Mouse (Mus musculus) lung, embryonic 14.5 days (tissue): ENCODE results near the gene Smyd4. TPM values are rescaled to one million over a fixed set of nuclear protein-coding genes. Genes with fewer than 3 reads are reported as not detected.

Experiments used
- ATAC-seq: fragments of 200-750 bp; cut with Nextera tagmentation; 2 replicates; pipeline ENCODE4 v1.8.0; 2017; ENCODE audit warnings: mild to moderate bottlenecking, moderate TSS enrichment, moderate library complexity; ENCODE audit not compliant: insufficient read depth
- DNase-seq: peaks from one replicate; pipeline ENCODE4 v3.0.0-alpha.2; 2015
- H3K27ac ChIP-seq: fragments of 300-500 bp; sonication (generic); 2 replicates; pipeline ENCODE4 v1.5.1; 2014; ENCODE audit warnings: low read depth, mild to moderate bottlenecking, moderate library complexity
- H3K27me3 ChIP-seq: fragments of 300-500 bp; sonication (generic); 2 replicates; pipeline ENCODE4 v1.6.1; 2014; ENCODE audit warnings: low read length, control low read depth; ENCODE audit not compliant: insufficient read depth
- H3K36me3 ChIP-seq: fragments of 300-500 bp; sonication (generic); 2 replicates; pipeline ENCODE4 v1.6.1; 2014; ENCODE audit warnings: control low read depth; ENCODE audit not compliant: insufficient read depth
- H3K4me1 ChIP-seq: fragments of 300-500 bp; sonication (generic); 2 replicates; pipeline ENCODE4 v1.6.1; 2014; ENCODE audit warnings: antibody characterized with exemption, control low read depth; ENCODE audit not compliant: insufficient read depth
- H3K4me2 ChIP-seq: fragments of 300-500 bp; sonication (generic); 2 replicates; pipeline ENCODE4 v1.6.1; 2014; ENCODE audit warnings: mild to moderate bottlenecking
- H3K4me3 ChIP-seq: fragments of 300-500 bp; sonication (generic); 2 replicates; pipeline ENCODE4 v1.5.1; 2014; ENCODE audit warnings: low read depth, low read length
- H3K9ac ChIP-seq: fragments of 300-500 bp; sonication (generic); 2 replicates; pipeline ENCODE4 v1.6.1; 2014
- H3K9me3 ChIP-seq: fragments of 300-500 bp; sonication (generic); 2 replicates; pipeline ENCODE4 v1.6.1; 2016; ENCODE audit warnings: low read depth, low read length, control low read depth
- CTCF ChIP-seq: IDR thresholded peaks from 2 replicates; pipeline ENCODE4 v1.5.1; 2016; ENCODE audit warnings: antibody characterized with exemption, low read depth
- WGBS: fragments of 180-500 bp; shearing (Covaris S2); extraction: QIAGEN DNeasy Blood & Tissue Kit; methylation state at CpG from one replicate; pipeline ENCODE4 v1.1.7; 2014; 5-methylcytosine and 5-hydroxymethylcytosine counted together
- microRNA-seq: library from miRNA; unstranded; fragments of <30 nt; microRNA quantifications from one replicate; pipeline ENCODE4, GENCODE M21; 2016; ENCODE audit warnings: borderline number of aligned reads
- polyA plus RNA-seq: library from polyadenylated mRNA; unstranded; fragments of >200 nt; fragmentation: Nextera tagmentation; extraction: Ambion mirVana; gene quantifications from 2 replicates; pipeline ENCODE4 v1.2.1, GENCODE M21; 2014

Smyd4 gene
- polyA plus RNA-seq, 1 experiment from 2014 or later, result 17.3 TPM

GRCm38 (mm10) chr11:75450304-75450908, 102.2 kb downstream of the Smyd4 start:
- H3K27ac ChIP-seq, result no peak overlapping the region
- H3K9ac ChIP-seq, result no peak overlapping the region

GRCm38 (mm10) chr11:75450936-75451335, 102.7 kb downstream of the Smyd4 start:
- Histone ChIP-seq H3K9ac (no peak overlapping the region), H3K36me3 (peaks cover 20% of the 10 kb centered on the region; the same call in 1 of the 2 replicates), H3K4me3 (no peak overlapping the region)

More at GRCm38 (mm10) chr11:75450304-75450908, 102.2 kb downstream of the Smyd4 start:
- 64% methylated on average over 8 of the region's 8 CpGs for WGBS
- Histone ChIP-seq H3K27me3 (no peaks in the 10 kb centered on the region), H3K9me3 (no peaks in the 10 kb centered on the region), H3K4me3 (no peak overlapping the region), H3K36me3 (peaks cover 20% of the 10 kb centered on the region; the same call in 1 of the 2 replicates), H3K4me1 (peaks cover 6% of the 10 kb centered on the region), H3K4me2 (peak overlapping the region; percentile 23; the same call in 1 of the 2 replicates)
- no peak for TF ChIP-seq CTCF
- DNase-seq, result no peak
- ATAC-seq, result no peak

GRCm38 (mm10) chr11:75452081-75452480, 103.8 kb downstream of the Smyd4 start:
- Histone ChIP-seq H3K9ac (no peak overlapping the region), H3K4me3 (no peak overlapping the region), H3K27me3 (no peaks in the 10 kb centered on the region), H3K36me3 (peaks cover 20% of the 10 kb centered on the region; the same call in 1 of the 2 replicates), H3K9me3 (no peaks in the 10 kb centered on the region), H3K27ac (no peak overlapping the region), H3K4me2 (no peak overlapping the region), H3K4me1 (peaks cover 6% of the 10 kb centered on the region)
- ATAC-seq (no peak), DNase-seq (no peak)
- TF ChIP-seq CTCF, result no peak
- 93% methylated on average over 8 of the region's 8 CpGs for WGBS

More at GRCm38 (mm10) chr11:75450936-75451335, 102.7 kb downstream of the Smyd4 start:
- peak overlapping the region; percentile 7; the same call in 1 of the 2 replicates for H3K4me2 ChIP-seq
- H3K4me1 ChIP-seq, result peaks cover 6% of the 10 kb centered on the region
- ATAC-seq (no peak), DNase-seq (no peak)
- H3K27ac ChIP-seq, result no peak overlapping the region
- H3K27me3 ChIP-seq, result no peaks in the 10 kb centered on the region
- 83% methylated on average over 15 of the region's 15 CpGs for WGBS
- TF ChIP-seq CTCF, result no peak
- H3K9me3 ChIP-seq, result no peaks in the 10 kb centered on the region

- no peak for DNase-seq
- no peaks in the 10 kb centered on the region for H3K9me3 ChIP-seq
- no peak overlapping the region for H3K27ac ChIP-seq
- H3K9ac ChIP-seq, result no peak overlapping the region
- peaks cover 14% of the 10 kb centered on the region; the same call in 1 of the 2 replicates for H3K36me3 ChIP-seq
- H3K4me2 ChIP-seq, result peak overlapping the region; percentile 100
- TF ChIP-seq CTCF, result no peak
- no peak for ATAC-seq
- 92% methylated on average over 31 of the region's 31 CpGs for WGBS
- peaks cover 6% of the 10 kb centered on the region for H3K4me1 ChIP-seq
- H3K27me3 ChIP-seq, result no peaks in the 10 kb centered on the region
- peak overlapping the region; percentile 62; the same call in 1 of the 2 replicates for H3K4me3 ChIP-seq
Measured at GRCm38 (mm10) chr11:75452812-75453557, 104.8 kb downstream of the Smyd4 start.

GRCm38 (mm10) chr11:75453991-75454930, 106.0 kb downstream of the Smyd4 start, which contains the start of gene Wdr81:
Gene Wdr81, minus strand, starts transcription at chr11:75454717.
- peaks cover 3% of the 10 kb centered on the region; the same call in 1 of the 2 replicates for H3K36me3 ChIP-seq
- H3K9ac ChIP-seq, result peak within 1 kb of the TSS; percentile 63
- WGBS, result 2% methylated on average over 56 of the region's 56 CpGs
- ATAC-seq, result peak; percentile 94
- peak within 1 kb of the TSS; percentile 100 for H3K4me2 ChIP-seq
- H3K9me3 ChIP-seq, result no peaks in the 10 kb centered on the region
- peak; percentile 96 for DNase-seq
- H3K27me3 ChIP-seq, result no peaks in the 10 kb centered on the region
- peak; percentile 64 for TF ChIP-seq CTCF
- H3K27ac ChIP-seq, result peak within 1 kb of the TSS; percentile 72; the same call in 1 of the 2 replicates
- H3K4me1 ChIP-seq, result peaks cover 7% of the 10 kb centered on the region
- H3K4me3 ChIP-seq, result peak within 1 kb of the TSS; percentile 62

Small RNA genes lying within 50 kb of the gene (microRNA-seq; reads per million reads assigned to microRNA genes)
- not detected for gene Gm47300

Other genes with a start within 250 kb of the Smyd4 start
- 14.0 and 15.6 TPM in 2 replicates for gene Hic1, start 178.9 kb upstream of the Smyd4 start, polyA plus RNA-seq
- 28.6 and 29.9 TPM in 2 replicates for gene Ovca2, start 169.6 kb upstream of the Smyd4 start, polyA plus RNA-seq
- gene Dph1, start 157.2 kb upstream of the Smyd4 start, polyA plus RNA-seq, result 25.0 and 26.5 TPM in 2 replicates
- gene Rtn4rl1, start 154.7 kb upstream of the Smyd4 start, polyA plus RNA-seq, result 1.1 and 1.5 TPM in 2 replicates
- gene Rpa1, start 109 bp upstream of the Smyd4 start, polyA plus RNA-seq, result 185 and 186 TPM in 2 replicates
- gene Serpinf1, start 74.3 kb downstream of the Smyd4 start, polyA plus RNA-seq, result 41.7 and 44.6 TPM in 2 replicates
- 0.24 TPM in 1 of 2 replicates, not detected in the other for gene Serpinf2, start 91.2 kb downstream of the Smyd4 start, polyA plus RNA-seq
- 4.1 and 4.6 TPM in 2 replicates for gene Wdr81, start 106.3 kb downstream of the Smyd4 start, polyA plus RNA-seq
- gene Tlcd2, start 113.3 kb downstream of the Smyd4 start, polyA plus RNA-seq, result 18.0 and 24.2 TPM in 2 replicates
- gene Prpf8, start 138.4 kb downstream of the Smyd4 start, polyA plus RNA-seq, result 96.9 and 104 TPM in 2 replicates
- 0.43 and 0.58 TPM in 2 replicates for gene Rilp, start 161.7 kb downstream of the Smyd4 start, polyA plus RNA-seq
- 11.6 and 15.2 TPM in 2 replicates for gene Scarf1, start 165.1 kb downstream of the Smyd4 start, polyA plus RNA-seq
- 4.0 and 6.4 TPM in 2 replicates for gene Slc43a2, start 183.3 kb downstream of the Smyd4 start, polyA plus RNA-seq
- 84.7 and 89.6 TPM in 2 replicates for gene Pitpna, start 239.7 kb downstream of the Smyd4 start, polyA plus RNA-seq